Mouse (Mus musculus) lung, adult 2 months (tissue): ENCODE data around the gene Rabggta.

Source experiments
- CTCF ChIP-seq: fragments of 200-500 bp; IDR thresholded peaks from 2 replicates; pipeline ENCODE4 v1.5.1; 2011; ENCODE audit warnings: mild to moderate bottlenecking, low read length, control low read depth; ENCODE audit not compliant: insufficient read depth
- POLR2A ChIP-seq: fragments of 200-500 bp; IDR thresholded peaks from 2 replicates; pipeline ENCODE4 v1.6.1; 2011; ENCODE audit warnings: low read depth, mild to moderate bottlenecking, control low read depth, low read length, borderline replicate concordance; ENCODE audit errors: extremely low read depth

DNA sequence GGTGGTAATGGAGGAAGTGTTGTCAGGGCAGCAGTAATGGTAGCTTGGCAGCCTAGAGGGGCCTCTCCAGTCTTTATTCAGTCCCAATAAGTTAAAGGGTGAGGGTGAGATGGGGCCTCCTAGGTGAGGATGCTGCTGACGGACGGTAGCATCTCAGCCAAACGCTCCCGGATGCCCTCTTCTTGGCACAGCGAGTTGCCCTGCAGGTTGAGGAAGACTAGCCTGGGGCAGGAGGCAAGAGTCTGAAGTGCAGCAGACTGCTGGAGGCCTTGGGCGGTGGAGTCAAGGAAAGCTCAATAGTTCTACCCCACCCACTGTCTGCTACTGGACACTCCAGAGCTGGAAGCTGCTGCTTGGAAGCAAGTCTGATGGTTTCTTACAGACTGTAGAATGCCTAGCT lies 5.8 kb downstream of the Rabggta start:
- TF ChIP-seq CTCF (no peak), POLR2A (no peak)
